Mouse (Mus musculus) embryonic fibroblast, embryonic 13.5 days (primary cell): ENCODE data around the gene Ankrd53. TPM values are rescaled to one million over a fixed set of nuclear protein-coding genes. Genes with fewer than 3 reads are reported as not detected.

Experiments
- H3K27ac ChIP-seq: 2 replicates; pipeline ENCODE4 v1.5.1; 2012; ENCODE audit warnings: low read length, control low read depth, inconsistent platforms; ENCODE audit not compliant: insufficient read depth
- H3K4me1 ChIP-seq: 2 replicates; pipeline ENCODE4 v1.6.1; 2011; ENCODE audit warnings: low read length; ENCODE audit not compliant: control insufficient read depth, insufficient read depth
- H3K4me3 ChIP-seq: 2 replicates; pipeline ENCODE4 v1.5.1; 2011; ENCODE audit warnings: mild to moderate bottlenecking, control low read depth, low read length; ENCODE audit not compliant: insufficient read depth
- CTCF ChIP-seq: IDR thresholded peaks from 2 replicates; pipeline ENCODE4 v1.5.1; 2011; ENCODE audit warnings: mild to moderate bottlenecking, control low read depth, low read length, moderate library complexity, borderline replicate concordance; ENCODE audit not compliant: insufficient read depth
- POLR2A ChIP-seq: IDR thresholded peaks from 2 replicates; pipeline ENCODE4 v1.6.1; 2011; ENCODE audit warnings: low read depth, mild to moderate bottlenecking, control low read depth, low read length, moderate library complexity
- polyA plus RNA-seq: library from polyadenylated mRNA; stranded (reverse); fragments of >200 nt; gene quantifications from 2 replicates; pipeline ENCODE4 v1.2.4, GENCODE M21; 2011; ENCODE audit warnings: low read depth; ENCODE audit not compliant: missing spikeins, insufficient read length

The Ankrd53 gene
- polyA plus RNA-seq, 1 experiment = not detected

- H3K27ac ChIP-seq = no peak overlapping the region
- H3K4me3 ChIP-seq = no peak overlapping the region
- TF ChIP-seq POLR2A (no peak), CTCF (peak; percentile 71)
- H3K4me1 ChIP-seq = no peaks in the 10 kb centered on the region
Measured at GRCm38 (mm10) chr6:83731128-83731527, 31.3 kb upstream of the Ankrd53 start.

- no peak overlapping the region for H3K4me3 ChIP-seq
- H3K27ac ChIP-seq = no peak overlapping the region
- no peaks in the 10 kb centered on the region; the same call in 1 of the 2 replicates for H3K4me1 ChIP-seq
- TF ChIP-seq POLR2A = no peak
- no peak for TF ChIP-seq CTCF
Measured at GRCm38 (mm10) chr6:83737311-83737710, 25.1 kb upstream of the Ankrd53 start.

GRCm38 (mm10) chr6:83738596-83738995 is 23.8 kb upstream of the Ankrd53 start:
- Histone ChIP-seq H3K27ac (no peak overlapping the region), H3K4me1 (no peaks in the 10 kb centered on the region; the same call in 1 of the 2 replicates), H3K4me3 (no peak overlapping the region)
- TF ChIP-seq CTCF = no peak
- no peak for TF ChIP-seq POLR2A

- no peak for TF ChIP-seq CTCF
- no peak for TF ChIP-seq POLR2A
- Histone ChIP-seq H3K4me3 (no peak within 1 kb of the TSS), H3K4me1 (no peaks in the 10 kb centered on the region; the same call in 1 of the 2 replicates), H3K27ac (no peak within 1 kb of the TSS)
Measured at GRCm38 (mm10) chr6:83742761-83743160, 19.7 kb upstream of the Ankrd53 start, which contains the start of gene Atp6v1b1. Gene Atp6v1b1, plus strand, starts transcription at chr6:83742990.

- TF ChIP-seq POLR2A (no peak), CTCF (no peak)
- H3K4me3 ChIP-seq = no peak overlapping the region
- H3K27ac ChIP-seq = no peak overlapping the region
Measured at GRCm38 (mm10) chr6:83743212-83743611, 19.2 kb upstream of the Ankrd53 start.

GRCm38 (mm10) chr6:83744126-83744525 is 18.3 kb upstream of the Ankrd53 start:
- TF ChIP-seq CTCF (no peak), POLR2A (no peak)
- no peak overlapping the region for H3K27ac ChIP-seq

More at GRCm38 (mm10) chr6:83743212-83743611, 19.2 kb upstream of the Ankrd53 start:
- H3K4me1 ChIP-seq = no peaks in the 10 kb centered on the region; the same call in 1 of the 2 replicates

DNA sequence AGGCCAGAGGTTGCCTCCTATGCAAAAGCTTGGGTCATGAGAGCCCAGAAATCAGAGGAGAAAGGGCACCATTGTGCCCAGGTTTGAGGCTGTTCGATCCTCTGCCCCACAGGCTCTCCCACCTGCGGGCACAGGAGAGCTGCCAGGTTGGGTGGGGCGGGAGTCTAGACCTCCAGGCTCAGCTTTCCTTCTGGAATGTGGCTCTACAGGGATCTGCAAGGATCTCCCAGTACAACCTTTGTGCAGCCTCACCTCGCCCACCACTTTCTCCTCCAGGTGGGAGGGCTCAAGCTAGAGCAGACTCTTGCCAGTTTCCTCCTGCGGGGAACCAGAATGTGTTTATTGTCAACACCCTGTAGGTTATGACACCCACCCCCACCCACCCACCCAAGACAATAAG is 17.9 kb upstream of the Ankrd53 start:
- Histone ChIP-seq H3K4me1 (no peaks in the 10 kb centered on the region), H3K27ac (no peak overlapping the region), H3K4me3 (no peak overlapping the region)
- TF ChIP-seq POLR2A (no peak), CTCF (no peak)

More at GRCm38 (mm10) chr6:83744126-83744525, 18.3 kb upstream of the Ankrd53 start:
- Histone ChIP-seq H3K4me1 (no peaks in the 10 kb centered on the region), H3K4me3 (no peak overlapping the region)

DNA sequence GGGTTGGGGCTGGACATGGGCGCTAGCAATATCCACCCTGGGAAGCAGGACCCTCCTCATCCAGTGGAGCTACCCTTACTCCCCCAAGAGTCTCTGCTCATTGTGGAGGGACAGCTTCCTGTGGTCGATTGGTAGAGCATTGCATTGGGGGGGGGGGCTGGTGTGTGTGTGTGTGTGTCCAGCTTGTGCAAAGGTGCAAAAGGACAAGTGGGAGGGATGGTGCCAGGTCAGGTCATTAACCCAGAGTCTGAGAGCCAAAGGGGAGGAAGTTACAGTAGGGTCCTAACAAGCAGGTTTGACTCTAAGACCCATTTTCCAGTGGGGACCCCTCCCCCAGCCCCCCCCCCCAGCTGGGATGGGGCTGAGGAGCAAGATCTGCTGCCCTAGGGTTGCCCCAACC is 17.0 kb upstream of the Ankrd53 start:
- H3K4me3 ChIP-seq = no peak overlapping the region
- no peak for TF ChIP-seq POLR2A
- no peak for TF ChIP-seq CTCF
- H3K4me1 ChIP-seq = no peaks in the 10 kb centered on the region
- no peak overlapping the region for H3K27ac ChIP-seq

DNA sequence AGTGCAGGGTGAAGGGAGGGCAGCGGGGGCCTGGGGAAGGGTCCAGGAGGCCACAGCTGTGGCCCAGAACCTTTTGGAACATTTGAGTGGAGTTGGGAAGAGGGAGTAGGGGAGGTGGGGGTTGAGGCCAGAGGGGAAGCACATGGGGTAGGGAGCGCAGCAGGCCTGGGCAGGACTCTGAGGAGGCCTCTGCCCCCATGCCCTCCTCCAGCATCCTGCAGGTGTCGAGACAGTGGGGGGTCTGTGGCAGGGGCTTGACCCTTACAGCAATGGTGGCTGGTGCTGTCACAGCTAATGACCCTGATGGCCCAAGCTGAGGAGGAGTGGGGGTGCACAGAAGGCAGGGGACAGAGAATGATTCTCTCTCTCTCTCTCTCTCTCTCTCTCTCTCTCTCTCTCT is 13.2 kb upstream of the Ankrd53 start:
- Histone ChIP-seq H3K4me1 (no peaks in the 10 kb centered on the region), H3K27ac (no peak overlapping the region), H3K4me3 (no peak overlapping the region)
- TF ChIP-seq CTCF (no peak), POLR2A (no peak)

- Histone ChIP-seq H3K4me3 (no peak overlapping the region), H3K27ac (no peak overlapping the region), H3K4me1 (no peaks in the 10 kb centered on the region)
- peak; percentile 35; the same call in 1 of the 2 replicates for TF ChIP-seq CTCF
- TF ChIP-seq POLR2A = no peak
Measured at GRCm38 (mm10) chr6:83750171-83750684, 12.2 kb upstream of the Ankrd53 start.
